Mouse (Mus musculus): ENCODE data around the gene Il6st. TPM values are rescaled to one million over a fixed set of nuclear protein-coding genes. Genes with fewer than 3 reads are reported as not detected.

The Il6st gene
- total RNA-seq, 2 experiments from 2014 or later: 164 to 212 TPM

DNA sequence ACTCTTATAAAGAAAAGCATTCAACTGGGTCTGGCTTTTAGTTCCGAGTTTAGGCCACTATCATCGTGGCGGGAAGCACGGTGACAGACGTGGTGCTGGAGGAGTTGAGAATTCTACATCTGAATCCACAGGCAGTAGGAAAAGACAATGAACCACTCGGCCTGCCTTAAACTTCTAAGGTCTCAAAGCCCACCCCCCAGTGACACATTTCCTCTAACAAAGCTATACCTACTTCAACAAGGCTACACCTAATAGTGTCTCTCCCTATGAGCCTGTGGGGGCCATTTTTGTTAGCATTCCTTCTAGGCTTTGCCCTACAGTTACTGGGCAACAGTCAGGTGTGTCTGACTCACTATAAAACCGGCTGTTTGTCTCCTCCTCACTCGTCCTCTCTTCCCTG, 23.2 kb upstream of the Il6st start:
- no peak for DNase-seq
- intact Hi-C loops (cut with DNase I): loop anchor here (1.0 kb wide), 1 partner anchor 14 kb away; no protein-coding TSS in a partner anchor

DNA sequence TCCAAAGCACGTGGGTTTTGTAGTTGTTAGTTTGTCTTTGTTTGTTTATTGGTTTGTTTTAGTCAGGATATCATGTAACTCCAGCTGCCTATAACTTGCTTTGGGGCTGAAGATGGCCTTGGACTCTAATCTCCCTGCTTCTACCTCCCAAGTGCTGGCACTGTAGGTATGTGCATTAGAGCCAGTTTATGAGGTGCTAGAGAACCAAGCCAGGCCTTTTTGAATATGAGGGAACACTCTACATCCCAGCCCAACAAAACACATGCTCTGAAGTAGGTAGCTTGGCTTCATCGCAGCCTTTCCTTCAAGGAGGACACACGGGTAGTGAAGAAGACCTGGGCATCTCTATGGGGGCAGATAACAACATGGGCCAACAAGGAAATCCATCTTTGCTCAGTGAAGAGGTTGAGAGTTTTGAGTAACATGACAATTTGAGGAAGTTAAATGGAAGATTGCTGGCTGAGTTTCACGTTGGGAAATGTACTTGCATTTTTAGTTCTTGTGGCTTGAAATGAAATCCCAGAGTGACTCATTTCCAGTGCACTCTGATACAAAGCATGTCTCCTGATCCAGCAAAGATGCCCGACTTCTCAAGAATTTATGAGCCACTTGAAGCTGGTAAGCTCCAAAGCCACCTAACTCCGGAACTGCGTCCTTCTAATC, 20.9 kb upstream of the Il6st start:
- DNase-seq: no peak
- intact Hi-C loops (cut with DNase I): no loop called here

- DNase-seq: no peak
- intact Hi-C loops (cut with DNase I): no loop called here
These were observed 16.7 kb upstream of the Il6st start for GRCm38 (mm10) chr13:112447108-112447665.

- DNase-seq: no peak
- intact Hi-C loops (cut with DNase I): no loop called here
These were observed 13.7 kb upstream of the Il6st start for GRCm38 (mm10) chr13:112450210-112450609.

DNA sequence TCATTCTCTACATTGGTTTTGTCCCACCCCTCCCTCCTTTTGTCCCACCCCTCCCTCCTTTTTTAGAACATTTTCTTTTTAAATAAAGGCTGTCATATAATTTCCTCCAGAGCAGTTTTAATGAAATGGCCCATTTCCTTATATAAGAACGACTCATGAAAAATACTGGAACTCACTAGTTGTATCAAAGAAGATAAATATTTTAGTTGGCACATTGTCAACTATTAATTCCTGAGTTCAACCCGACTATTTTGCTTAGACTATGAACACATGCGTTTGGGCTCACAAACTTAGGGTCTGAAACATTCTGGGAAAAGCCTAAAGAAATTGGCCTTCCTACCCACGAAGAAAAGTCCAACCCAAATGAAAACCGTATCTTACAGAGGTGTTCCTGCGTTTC, 6.5 kb upstream of the Il6st start:
- DNase-seq: no peak
- intact Hi-C loops (cut with DNase I): no loop called here

GRCm38 (mm10) chr13:112458016-112458415, 5.9 kb upstream of the Il6st start:
- no peak for DNase-seq
- intact Hi-C loops (cut with DNase I): no loop called here

DNA sequence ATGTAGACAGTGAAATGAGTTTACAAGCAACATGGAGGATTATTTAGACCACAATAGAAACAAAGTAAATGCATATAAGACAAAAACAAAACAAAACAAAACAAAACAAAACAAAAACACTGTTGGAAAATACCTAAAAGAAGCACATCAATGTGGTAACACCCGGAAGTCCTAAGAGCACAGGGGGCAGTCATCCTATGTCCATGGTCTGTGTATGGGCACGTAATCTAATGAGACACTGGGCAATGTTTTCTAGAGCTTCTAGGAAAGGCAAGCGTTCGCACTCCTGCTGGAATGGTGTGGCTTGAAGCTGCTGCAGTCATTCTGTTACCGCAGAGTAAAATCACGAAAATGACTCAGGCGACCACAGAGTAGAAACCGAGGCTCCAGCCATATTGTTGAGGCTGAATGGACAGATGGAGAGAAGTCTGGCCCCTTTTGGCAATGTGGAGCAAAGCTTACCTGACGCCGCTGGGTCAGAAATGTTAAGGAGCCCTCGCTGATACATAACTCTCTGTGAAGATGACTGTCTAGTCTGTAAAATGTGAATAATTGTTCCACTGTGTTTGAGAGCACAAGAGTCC, 5.3 kb upstream of the Il6st start:
- DNase-seq: no peak
- intact Hi-C loops (cut with DNase I): no loop called here

DNA sequence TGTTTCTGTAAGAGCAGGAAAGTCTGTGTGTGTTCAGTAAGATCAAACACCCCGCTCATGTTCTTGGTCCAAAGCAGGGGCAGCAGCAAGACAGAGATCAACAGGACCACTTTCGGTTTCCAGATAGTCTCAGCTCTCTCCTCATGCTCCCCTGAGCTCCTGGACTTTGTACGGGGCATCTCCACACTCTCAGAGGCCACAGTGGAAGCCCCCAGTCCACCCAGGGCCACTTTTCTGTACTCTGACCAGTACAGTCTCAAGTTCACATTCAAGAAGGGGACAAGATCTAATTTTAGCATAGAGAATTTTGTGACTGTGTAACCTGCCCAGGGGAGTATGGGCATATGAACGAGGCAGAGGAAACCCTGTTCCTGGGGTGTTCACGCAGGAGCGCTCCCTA, 3.9 kb upstream of the Il6st start:
- no peak for DNase-seq
- intact Hi-C loops (cut with DNase I): loop anchor here (5.0 kb wide), 1 partner anchor 33 kb away; no protein-coding TSS in a partner anchor

GRCm38 (mm10) chr13:112462411-112462987, 1.4 kb upstream of the Il6st start:
- intact Hi-C loops (cut with DNase I): loop anchor here (5.0 kb wide), 1 partner anchor 35 kb away; no protein-coding TSS in a partner anchor
- no peak for DNase-seq

DNA sequence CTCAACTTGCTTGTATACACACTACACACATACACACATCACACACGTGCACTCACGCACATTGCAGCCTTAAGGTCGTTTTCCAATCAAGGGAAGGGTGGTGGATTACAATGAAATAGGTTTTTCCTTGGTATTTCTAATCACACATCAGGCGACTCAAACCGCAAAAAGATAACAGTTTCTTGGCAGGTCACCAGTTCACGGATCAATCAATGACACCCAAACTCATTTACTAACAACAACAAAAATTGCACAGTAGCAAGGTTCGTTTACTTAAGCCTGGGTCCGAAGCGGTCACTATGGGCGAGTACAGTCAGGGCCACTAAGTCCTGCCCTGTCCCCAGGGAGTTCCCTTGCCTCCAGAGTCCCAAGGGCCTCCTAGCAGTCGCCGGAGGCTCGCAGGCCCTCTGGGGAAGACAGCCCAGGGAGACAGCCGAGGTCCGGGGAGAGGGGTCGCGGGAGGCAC, 500 bp upstream of the Il6st start:
- DNase-seq: no peak
- intact Hi-C loops (cut with DNase I): loop anchor here (5.0 kb wide), 1 partner anchor 36 kb away; no protein-coding TSS in a partner anchor

DNA sequence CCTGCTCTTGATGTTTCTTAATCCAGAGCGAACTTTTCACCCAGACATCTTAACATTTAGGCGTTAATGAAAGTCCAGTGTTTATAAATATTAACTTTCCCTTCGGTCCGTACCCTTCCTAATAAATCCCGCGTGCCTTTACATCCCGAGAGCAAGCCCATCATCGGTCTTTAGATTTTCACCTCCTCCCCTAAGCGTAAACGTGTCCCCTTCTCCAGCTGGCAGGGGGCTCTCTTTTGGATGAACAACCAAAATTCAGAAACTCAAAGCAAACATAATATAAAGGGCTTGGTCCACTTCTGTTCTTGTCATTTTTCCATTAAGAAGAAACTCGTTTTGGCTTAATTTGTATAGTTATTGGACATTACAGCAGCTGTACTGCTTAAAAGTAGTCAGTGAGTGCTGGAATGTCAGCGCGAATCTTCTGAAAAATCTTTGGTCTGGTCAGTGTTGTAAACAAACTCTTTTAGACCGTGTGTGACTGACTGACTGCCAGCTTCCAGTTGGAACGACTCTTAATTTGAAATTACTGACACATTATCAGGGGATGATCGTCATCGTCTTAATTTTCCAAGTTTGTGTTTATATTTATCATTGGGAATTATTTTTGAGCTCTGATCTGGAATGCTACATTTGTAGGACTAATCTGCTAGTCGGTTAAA, 887 bp downstream of the Il6st start:
- intact Hi-C loops (cut with DNase I): loop anchor here (5.0 kb wide), 1 partner anchor 37 kb away; no protein-coding TSS in a partner anchor
- peak; percentile 49 to 57 for DNase-seq

GRCm38 (mm10) chr13:112465585-112465984, 1.7 kb downstream of the Il6st start:
- intact Hi-C loops (cut with DNase I): no loop called here
- no peak for DNase-seq

GRCm38 (mm10) chr13:112466136-112466945, 2.5 kb downstream of the Il6st start:
- peak; percentile 40 to 49 for DNase-seq
- intact Hi-C loops (cut with DNase I): no loop called here

GRCm38 (mm10) chr13:112466946-112467255, 3.0 kb downstream of the Il6st start:
- DNase-seq: no peak
- intact Hi-C loops (cut with DNase I): no loop called here

- no peak for DNase-seq
- intact Hi-C loops (cut with DNase I): no loop called here
These were observed 3.5 kb downstream of the Il6st start for GRCm38 (mm10) chr13:112467384-112467783.

DNA sequence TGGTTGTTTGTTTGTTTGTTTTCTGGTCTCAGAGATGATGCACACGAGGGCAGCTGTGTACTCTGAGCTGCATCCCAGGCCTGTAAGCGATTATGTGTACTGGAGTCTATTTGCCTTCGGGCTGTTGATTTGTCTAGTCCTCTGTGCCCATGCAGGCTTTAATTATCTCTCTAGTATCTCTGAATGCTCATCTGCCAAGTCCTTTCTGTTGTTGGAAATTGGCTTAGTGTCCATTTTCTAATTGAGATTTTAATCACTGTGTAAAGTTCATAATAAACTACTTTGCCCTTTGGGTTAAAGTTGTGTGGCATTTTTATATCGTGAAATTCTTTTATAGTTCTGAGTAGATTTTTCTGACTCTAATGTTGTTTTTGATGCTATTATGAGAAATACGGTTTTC, 5.6 kb downstream of the Il6st start:
- intact Hi-C loops (cut with DNase I): no loop called here
- no peak for DNase-seq

DNA sequence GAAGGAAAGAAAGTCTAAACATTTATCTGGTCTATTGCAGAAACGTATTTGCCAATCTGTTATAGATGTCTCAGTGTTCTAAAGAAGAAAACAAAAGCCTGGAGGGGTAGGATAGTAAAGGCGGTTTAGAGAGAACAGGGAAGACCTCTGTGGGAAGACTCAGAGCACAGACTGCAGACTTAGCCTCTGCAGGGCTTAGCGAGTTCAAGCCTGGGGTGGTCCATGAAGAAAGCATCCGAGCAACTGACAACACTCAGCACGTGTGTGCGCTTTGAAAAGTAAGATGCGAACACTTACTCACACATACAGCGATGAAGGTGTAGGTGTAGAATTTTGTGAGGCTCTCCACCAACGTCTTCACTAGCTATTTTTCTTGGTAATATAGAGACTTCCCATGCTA, 7.3 kb downstream of the Il6st start:
- DNase-seq: no peak
- intact Hi-C loops (cut with DNase I): no loop called here

DNA sequence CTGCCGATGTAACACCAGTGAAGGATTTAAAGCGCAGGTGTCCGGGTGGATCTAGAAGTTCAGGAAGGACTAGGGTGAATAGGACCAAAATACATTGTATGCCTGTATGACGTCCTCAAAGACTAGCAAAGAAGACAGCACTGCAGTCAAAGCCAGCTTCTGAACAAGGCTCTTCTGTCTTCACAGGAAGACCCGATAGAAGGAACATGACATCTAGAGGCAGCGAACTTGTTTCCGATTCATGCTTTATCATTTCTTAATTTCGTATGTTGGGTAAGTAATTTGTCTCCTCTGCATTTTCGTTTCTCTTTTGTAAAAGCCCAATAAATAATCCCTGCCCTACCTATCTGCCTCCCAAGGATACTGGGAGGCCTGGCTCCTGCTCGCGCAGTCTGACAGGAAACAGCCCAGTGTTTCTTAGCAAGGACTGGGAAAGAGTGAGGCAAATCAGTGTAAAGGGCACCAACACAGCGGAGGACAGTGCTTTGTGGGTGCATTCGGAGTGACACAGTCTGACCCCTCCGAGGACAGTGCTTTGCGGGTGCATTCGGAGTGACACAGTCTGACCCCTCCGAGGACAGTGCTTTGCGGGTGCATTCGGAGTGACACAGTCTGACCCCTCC, 8.6 kb downstream of the Il6st start:
- intact Hi-C loops (cut with DNase I): no loop called here
- no peak for DNase-seq

DNA sequence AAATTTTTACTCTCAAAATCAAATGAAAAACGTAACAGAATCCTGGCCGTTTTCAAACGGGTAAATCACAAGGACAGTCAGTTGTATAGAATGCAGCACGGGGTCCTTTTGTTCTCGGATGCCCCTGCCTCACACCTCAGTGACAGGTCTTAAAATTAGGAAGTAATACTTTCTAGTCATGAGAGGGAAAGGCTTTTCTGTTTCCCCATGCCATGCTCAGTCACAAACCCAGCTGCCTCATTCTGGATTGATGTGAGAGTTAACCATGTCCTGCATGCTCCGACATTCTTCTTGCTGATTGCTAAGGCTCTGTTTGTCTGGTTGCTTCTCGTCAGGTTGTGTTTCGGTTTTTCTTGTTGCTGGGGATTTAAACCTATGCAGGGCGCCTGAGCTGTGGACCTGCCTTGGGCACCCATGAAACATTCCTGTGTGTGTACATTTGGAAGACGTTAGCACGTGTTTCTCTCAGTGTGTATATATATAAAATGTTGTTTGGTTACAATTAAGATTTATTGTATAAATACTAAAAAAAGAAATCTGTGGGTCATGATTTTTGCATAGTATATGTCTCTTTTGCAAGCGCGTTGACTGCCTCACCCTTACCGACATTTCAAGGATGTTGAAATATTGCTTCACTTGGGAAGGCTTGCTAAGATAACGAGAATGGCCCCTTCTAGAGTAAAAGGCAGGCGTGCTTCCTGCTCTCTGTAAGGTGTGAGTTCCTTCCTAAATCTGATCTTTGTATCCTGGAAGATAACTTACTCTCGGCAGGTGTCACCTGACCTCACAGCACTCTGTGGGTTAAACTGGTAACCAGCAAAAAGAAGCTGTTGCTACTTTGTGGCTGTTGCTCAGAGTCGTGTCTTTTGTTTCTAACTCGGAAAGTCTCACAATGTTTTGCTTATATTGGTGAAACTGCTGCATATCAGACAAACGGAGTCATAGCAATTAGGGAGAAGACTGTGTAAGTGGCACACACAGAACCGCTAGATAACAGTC, 10.2 kb downstream of the Il6st start:
- no peak for DNase-seq
- intact Hi-C loops (cut with DNase I): no loop called here
